Mouse (Mus musculus) WW6 (cell line): Measurements from ENCODE around the gene Abhd16a.

Experiments
- DNase-seq: peaks from one replicate; pipeline ENCODE4 v3.0.0-alpha.2; 2013; ENCODE audit warnings: low read depth, low spot score

The Abhd16a gene

GRCm38 (mm10) chr17:35088825-35089644 is at the start of gene Abhd16a:
Gene Abhd16a, plus strand, starts transcription at chr17:35089263.
- peak; percentile 84 for DNase-seq

GRCm38 (mm10) chr17:35043794-35044193 is 45.3 kb upstream of the Abhd16a start:
- no peak for DNase-seq

DNA sequence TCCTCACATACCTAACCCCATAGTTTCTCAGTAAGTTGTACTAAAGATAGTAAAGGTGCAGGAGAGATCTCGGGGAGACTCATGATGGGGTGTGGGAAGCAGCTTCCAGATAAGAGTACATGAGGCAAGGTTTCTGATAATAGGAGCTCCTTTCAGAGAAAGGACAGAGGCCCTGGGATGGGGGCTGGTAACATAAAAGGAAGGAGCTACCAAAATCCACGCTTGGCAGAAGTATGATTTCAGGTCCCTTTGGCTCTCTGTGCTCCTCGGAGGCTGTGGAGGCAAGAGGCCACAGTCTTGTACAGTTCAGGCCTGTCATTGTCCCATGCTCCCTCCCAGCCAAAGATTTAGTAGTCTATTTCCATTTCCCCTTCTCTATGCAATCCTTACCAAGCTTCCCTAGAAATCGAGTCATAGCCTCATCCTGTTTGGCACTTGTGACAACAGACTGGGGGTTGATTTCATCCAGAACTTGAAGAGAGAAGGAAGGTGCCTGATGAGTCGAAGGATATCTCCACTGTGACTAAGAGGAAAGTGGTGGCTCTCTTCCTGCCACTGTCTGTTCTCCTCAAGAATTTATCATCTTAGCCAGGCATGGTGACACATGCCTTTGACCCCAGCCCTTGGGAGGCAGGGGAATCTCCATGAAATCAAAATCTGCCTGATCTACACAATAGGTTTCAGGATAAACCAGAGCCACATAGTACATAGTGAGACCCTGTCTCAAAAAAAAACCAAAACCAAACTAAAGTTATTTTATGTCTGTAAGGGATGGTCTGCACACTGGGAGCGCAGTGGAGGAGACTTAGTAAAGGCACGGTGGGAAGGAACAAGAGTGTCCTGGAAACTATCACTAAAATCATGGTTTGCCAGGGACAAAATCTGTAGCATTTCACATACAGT is 43.9 kb upstream of the Abhd16a start:
- no peak for DNase-seq

GRCm38 (mm10) chr17:35045807-35046680 is 43.0 kb upstream of the Abhd16a start:
- no peak for DNase-seq

DNA sequence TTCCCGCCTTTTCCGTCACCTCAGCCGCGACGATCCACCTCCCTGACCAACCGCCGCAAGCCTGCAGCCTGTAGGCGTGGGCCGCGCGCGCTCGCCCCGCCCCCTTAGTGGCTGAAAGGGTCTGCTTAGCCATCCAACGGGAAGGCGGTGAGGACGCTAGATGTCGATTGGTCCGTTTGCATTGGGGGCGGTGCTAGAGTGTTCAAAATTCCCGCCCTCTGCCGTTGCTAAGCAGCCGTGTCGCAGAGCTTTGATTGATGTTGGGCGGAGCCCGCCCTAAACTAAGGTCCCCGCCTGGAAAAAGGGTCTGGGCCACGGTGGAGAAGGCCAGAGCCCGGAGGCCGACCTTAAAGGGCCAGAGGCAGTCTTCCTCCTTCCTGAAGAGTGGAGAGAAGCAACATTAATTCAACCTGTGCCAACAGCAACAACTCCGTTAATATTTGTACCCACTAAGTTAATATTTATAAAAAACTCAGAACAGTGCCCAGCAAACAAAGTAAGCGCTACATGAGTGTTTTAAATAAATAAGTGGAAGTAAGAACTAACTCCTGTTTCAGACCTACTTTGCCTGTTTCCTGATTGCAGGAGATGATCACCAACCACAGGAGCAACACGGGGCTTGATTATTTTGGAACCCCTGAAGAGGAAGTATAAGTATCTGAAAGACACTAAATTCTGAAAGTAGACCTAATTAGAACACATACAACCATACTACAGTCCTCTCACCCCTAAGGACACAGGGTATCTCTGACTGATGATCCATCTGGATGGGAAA is 42.2 kb upstream of the Abhd16a start, which contains the start of gene Msh5:
Msh5 (minus strand) TSS at position 65 of the 775 bp plus-strand sequence.
- peak; percentile 99 for DNase-seq

GRCm38 (mm10) chr17:35047688-35048087 is 41.4 kb upstream of the Abhd16a start:
- DNase-seq, result no peak

DNA sequence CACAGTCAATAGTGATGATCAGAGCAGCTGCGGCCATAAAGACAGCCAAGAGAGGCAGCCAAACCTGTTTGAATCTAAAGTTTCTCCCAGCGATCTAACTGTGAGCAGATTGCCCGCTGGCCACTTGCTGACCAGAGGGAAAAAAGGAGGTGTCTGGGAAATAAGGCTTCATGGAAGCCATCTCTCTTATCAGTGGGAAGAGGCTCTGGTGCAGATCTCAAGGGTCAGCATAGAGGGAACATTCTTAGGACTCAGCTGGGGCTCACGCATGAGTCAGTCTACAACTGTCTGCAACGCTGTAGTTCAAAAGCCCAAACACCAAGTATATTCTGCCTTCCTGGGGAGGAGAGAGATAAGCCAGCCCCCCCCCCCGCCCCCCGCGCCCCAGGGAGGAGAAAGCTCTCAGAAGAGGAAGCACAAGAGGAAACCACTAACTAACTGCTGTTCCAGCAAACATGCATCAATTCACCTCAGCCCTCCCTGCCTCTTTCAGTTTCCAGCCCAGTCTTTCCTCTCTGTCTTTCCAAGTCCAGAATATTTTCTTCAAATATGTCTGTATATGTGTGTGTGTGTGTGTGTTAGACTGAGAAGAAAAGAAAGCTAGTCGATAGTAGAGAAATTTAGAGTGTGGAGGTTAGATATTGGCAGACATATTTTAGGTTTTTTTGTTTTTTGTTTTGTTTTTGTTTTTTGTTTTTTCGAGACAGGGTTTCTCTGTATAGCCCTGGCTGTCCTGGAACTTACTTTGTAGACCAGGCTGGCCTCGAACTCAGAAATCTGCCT is 40.7 kb upstream of the Abhd16a start:
- no peak for DNase-seq

DNA sequence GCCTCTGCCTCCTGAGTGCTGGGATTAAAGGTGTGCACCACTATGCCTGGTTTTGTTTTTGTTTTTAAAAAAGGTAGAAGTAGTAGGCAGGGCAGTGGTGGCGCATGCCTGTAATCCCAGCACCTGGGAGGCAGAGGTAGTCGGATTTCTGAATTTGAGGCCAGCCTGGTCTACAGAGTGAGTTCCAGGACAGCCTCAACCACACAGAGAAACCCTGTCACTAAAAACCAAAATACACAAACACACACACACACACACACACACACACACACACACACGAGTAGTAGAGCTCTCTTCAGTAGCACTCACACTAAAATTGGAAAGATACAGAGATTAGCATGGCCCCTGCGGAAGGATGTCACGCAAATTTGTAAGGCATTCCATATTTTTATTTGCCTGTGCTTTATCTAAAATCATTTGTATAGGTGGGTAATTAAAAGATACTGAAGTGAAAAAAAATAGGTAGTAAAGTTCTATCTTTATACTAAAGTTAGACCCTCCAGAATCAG is 40.1 kb upstream of the Abhd16a start:
- no peak for DNase-seq

GRCm38 (mm10) chr17:35049561-35050016 is 39.5 kb upstream of the Abhd16a start, which contains the start of gene Clic1:
Gene Clic1, plus strand, starts transcription at chr17:35049966.
- no peak for DNase-seq

GRCm38 (mm10) chr17:35050126-35050750 is 38.8 kb upstream of the Abhd16a start:
- DNase-seq, result no peak

DNA sequence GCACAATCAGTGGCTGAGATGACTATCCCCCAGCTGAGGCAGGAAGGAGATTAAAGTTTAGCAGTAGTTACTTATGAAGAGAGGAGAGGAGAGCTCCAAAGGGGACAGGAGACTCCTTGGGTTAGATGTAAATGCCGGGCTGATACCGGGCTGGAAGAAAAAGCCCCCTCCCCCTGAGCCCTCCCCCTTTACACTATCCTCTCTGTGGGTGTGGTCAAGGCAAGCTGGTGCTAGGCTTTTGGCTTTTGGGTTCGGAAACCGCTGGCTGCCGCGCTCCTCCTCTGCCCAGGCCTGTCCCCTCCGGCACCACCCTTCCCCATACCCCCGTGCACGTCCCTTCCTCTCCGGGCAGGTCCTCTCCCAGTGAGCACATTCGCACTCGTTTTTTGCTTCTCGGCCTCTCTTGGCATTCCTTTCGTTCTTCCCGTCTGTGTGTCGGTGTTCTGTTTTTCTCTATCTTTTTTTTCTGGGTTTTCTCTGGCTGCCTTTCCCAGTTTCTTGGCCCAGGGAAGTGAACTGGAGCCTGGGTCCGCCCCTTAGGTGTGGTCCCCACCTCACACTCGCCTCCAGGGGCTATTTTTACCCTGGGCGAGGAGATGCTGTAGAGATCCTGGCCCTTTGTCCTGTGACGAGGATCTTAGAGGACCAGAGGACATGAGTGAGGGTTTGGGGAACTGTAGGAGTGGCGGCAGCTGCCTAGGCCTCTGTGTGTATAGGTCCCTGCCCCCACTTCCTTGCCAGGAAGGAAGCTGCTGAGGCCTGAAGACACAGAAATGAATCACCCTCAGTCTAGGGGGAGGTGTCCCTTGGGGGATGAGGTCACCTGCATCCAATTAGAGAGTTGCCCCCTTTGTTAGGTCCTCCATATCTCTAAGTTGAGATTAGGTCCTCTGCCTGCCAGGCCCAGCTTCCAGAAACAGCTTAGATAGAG is 37.6 kb upstream of the Abhd16a start:
- no peak for DNase-seq

DNA sequence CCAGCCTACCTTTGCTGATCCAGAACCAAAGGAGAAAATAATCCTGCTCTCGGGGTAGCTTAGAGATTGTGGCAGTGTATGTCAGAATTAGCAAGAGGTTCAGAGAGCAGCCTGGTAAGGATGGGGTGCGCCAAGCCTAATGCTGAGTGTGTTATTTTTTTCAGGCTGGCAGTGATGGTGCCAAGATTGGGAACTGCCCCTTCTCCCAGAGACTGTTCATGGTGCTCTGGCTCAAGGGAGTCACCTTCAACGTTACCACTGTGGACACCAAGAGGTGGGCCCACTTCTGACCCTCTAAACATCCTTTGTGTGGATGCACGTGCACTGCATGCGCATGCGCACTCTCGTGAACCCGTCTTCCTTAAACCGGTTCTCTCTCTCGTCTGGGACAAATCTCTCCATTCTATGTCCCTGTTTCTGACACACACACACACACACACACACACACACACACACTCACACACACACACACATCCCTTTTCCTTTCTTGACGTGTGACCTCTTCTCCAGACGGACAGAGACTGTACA is 36.7 kb upstream of the Abhd16a start:
- no peak for DNase-seq

- DNase-seq, result no peak
These were observed 33.2 kb upstream of the Abhd16a start for GRCm38 (mm10) chr17:35055691-35056495.

GRCm38 (mm10) chr17:35057090-35057489 is 32.0 kb upstream of the Abhd16a start:
- no peak for DNase-seq

- DNase-seq, result no peak
These were observed 30.7 kb upstream of the Abhd16a start for GRCm38 (mm10) chr17:35058316-35058715.
